Comparison of ENCODE assay signal across 26 mouse cellular contexts in the genomic region with DNA sequence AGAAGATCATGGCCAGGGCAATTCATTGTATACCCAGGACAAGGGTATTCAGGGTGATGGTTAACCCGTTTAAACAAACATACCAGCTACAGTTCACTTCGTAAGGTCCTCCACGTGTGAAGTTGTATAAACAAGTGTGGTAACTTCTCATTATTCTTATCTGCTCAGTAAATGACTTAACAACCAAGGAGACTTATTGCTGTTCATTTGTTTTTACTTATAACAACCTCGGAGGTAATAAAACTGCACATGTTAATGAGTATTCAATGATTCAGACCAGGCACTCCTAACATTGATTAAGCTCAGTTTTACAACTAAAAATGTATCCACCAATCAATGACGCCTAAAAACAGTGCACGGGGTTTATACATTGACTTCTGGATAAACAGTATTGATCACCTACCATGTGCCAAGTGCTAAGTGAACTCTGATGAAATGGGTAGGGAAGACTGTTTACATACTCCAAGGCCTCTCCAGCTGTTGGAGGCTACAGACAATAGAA. TPM values are rescaled to one million over a fixed set of nuclear protein-coding genes. Genes with fewer than 3 reads are reported as not detected.
DNase-seq lines count a peak whose midpoint lies in the region; ATAC-seq and TF ChIP-seq lines count a peak whose summit lies in the region.
"Had no signal": no experiment of that assay in that cellular context is flagged by ENCODE, and none has a peak within 500 bp of the region (broad histone marks: within the 10 kb centered on the region; RNA-seq: fewer than 3 reads in every experiment).

No protein-coding gene starts in this region.

- no peak for TF ChIP-seq POLR2A in liver, adult 2 months (IDR thresholded peaks at IDR 0.05; ENCODE audit: extremely low read depth, insufficient read depth, low read length)

- H3K36me3 ChIP-seq in liver, adult 2 months (ENCODE audit: control insufficient read depth, insufficient read depth, low read length) = no peaks in the 10 kb centered on the region
- H3K36me3 ChIP-seq in liver, embryonic 12.5 days = no peaks in the 10 kb centered on the region
- H3K36me3 ChIP-seq in stomach, embryonic 16.5 days (ENCODE audit: control insufficient read depth, insufficient read depth, low read length) = no peaks in the 10 kb centered on the region
- H3K36me3 ChIP-seq in stomach, postnatal 0 days (ENCODE audit: control insufficient read depth, insufficient read depth, low read length) = no peaks in the 10 kb centered on the region
- H3K36me3 ChIP-seq in intestine, embryonic 15.5 days = no peaks in the 10 kb centered on the region
- no peaks in the 10 kb centered on the region for H3K36me3 ChIP-seq in liver, postnatal 0 days (replicated peaks; ENCODE audit: insufficient read depth, low read length)
- H3K36me3 ChIP-seq: embryonic facial prominence, embryonic 15.5 days; forebrain, embryonic 10.5 days; heart, embryonic 15.5 days; hindbrain, embryonic 13.5 days had no signal

- H3K9me3 ChIP-seq in liver, embryonic 12.5 days (replicated peaks) = no peaks in the 10 kb centered on the region
- no peaks in the 10 kb centered on the region for H3K9me3 ChIP-seq in stomach, embryonic 16.5 days (replicated peaks; ENCODE audit: control insufficient read depth, low read length)
- H3K9me3 ChIP-seq in stomach, postnatal 0 days (ENCODE audit: control insufficient read depth, low read length) = no peaks in the 10 kb centered on the region
- H3K9me3 ChIP-seq in intestine, embryonic 15.5 days = no peaks in the 10 kb centered on the region
- H3K9me3 ChIP-seq in liver, postnatal 0 days (ENCODE audit: low read length) = no peaks in the 10 kb centered on the region
- H3K9me3 ChIP-seq: embryonic facial prominence, embryonic 15.5 days; forebrain, embryonic 10.5 days; heart, embryonic 15.5 days; hindbrain, embryonic 13.5 days had no signal

- peak overlapping the region; percentile 9; the same call in 1 of the 2 replicates for H3K9ac ChIP-seq in liver, adult 2 months (ENCODE audit: low read depth, low read length)
- no peak overlapping the region for H3K9ac ChIP-seq in liver, embryonic 12.5 days
- H3K9ac ChIP-seq in stomach, embryonic 16.5 days (ENCODE audit: low read length) = no peak overlapping the region
- no peak overlapping the region for H3K9ac ChIP-seq in stomach, postnatal 0 days (ENCODE audit: low read length)
- no peak overlapping the region for H3K9ac ChIP-seq in intestine, embryonic 15.5 days
- no peak overlapping the region for H3K9ac ChIP-seq in liver, postnatal 0 days (replicated peaks)
- H3K9ac ChIP-seq: embryonic facial prominence, embryonic 15.5 days; heart, embryonic 15.5 days; hindbrain, embryonic 13.5 days had no signal

- 18% methylated on average over 6 of the region's 6 CpGs for WGBS in liver, adult 2 months
- 59% methylated on average over 6 of the region's 6 CpGs for WGBS in liver, embryonic 12.5 days (ENCODE audit: insufficient replicate concordance)
- 35% methylated on average over 6 of the region's 6 CpGs for WGBS in stomach, embryonic 16.5 days
- WGBS in stomach, postnatal 0 days = 39% methylated on average over 6 of the region's 6 CpGs
- WGBS in intestine, embryonic 15.5 days = 32% methylated on average over 6 of the region's 6 CpGs
- WGBS in liver, postnatal 0 days (ENCODE audit: insufficient replicate concordance) = 50% methylated on average over 6 of the region's 6 CpGs

- H3K79me2 ChIP-seq in liver, adult 2 months (ENCODE audit: control insufficient read depth, insufficient read depth, low read length) = no peaks in the 10 kb centered on the region

- ATAC-seq in liver, embryonic 12.5 days = no peak
- ATAC-seq in stomach, embryonic 16.5 days (ENCODE audit: insufficient read depth, low FRiP score) = peak; percentile 59
- ATAC-seq in stomach, postnatal 0 days (ENCODE audit: low FRiP score, low TSS enrichment) = no peak
- peak; percentile 79 for ATAC-seq in intestine, embryonic 15.5 days
- peak; percentile 94 for ATAC-seq in liver, postnatal 0 days
- no peak for ATAC-seq in activated CD4-positive, CD25-positive, alpha-beta regulatory T cell, adult 4 months
- ATAC-seq: forebrain, embryonic 14.5 days had no signal

- no peak overlapping the region for H3K4me3 ChIP-seq in liver, adult 2 months (ENCODE audit: insufficient read depth, low read depth, low read length)
- no peak overlapping the region for H3K4me3 ChIP-seq in liver, embryonic 12.5 days
- no peak overlapping the region for H3K4me3 ChIP-seq in stomach, embryonic 16.5 days (replicated peaks; ENCODE audit: low read length)
- no peak overlapping the region for H3K4me3 ChIP-seq in stomach, postnatal 0 days (ENCODE audit: low read depth, low read length)
- H3K4me3 ChIP-seq in intestine, embryonic 15.5 days (replicated peaks) = no peak overlapping the region
- no peak overlapping the region for H3K4me3 ChIP-seq in liver, postnatal 0 days (ENCODE audit: low read depth, low read length)
- H3K4me3 ChIP-seq: embryonic facial prominence, embryonic 15.5 days; erythroblast, embryonic 14.5 days; forebrain, embryonic 10.5 days; heart, embryonic 15.5 days; hindbrain, embryonic 13.5 days had no signal

- DNase-seq in liver, adult 2 months (ENCODE audit: extremely low read depth, low read depth, low spot score) = peak; percentile 97
- DNase-seq in stomach, postnatal 0 days (ENCODE audit: low spot score) = no peak
- no peak for DNase-seq in liver, postnatal 0 days
- DNase-seq: adrenal gland, adult 8-10 months; cerebellum, adult 11 months; cerebellum, adult 8-10 months; cerebellum, postnatal 14 days; embryo, embryonic 11 days; gastrocnemius, postnatal 36 days; heart, adult 18-20 months; heart, postnatal 14 days had no signal

- TF ChIP-seq CTCF in liver, adult 2 months (IDR thresholded peaks at IDR 0.05; ENCODE audit: low read depth, low read length) = no peak
- no peak for TF ChIP-seq CTCF in stomach, postnatal 0 days (IDR thresholded peaks at IDR 0.05; ENCODE audit: low read depth)
- TF ChIP-seq CTCF in liver, postnatal 0 days (IDR thresholded peaks at IDR 0.05; ENCODE audit: low read depth) = no peak

- no peak overlapping the region for H3K4me2 ChIP-seq in liver, embryonic 12.5 days
- no peak overlapping the region for H3K4me2 ChIP-seq in stomach, embryonic 16.5 days (ENCODE audit: low read depth, low read length)
- H3K4me2 ChIP-seq in stomach, postnatal 0 days (replicated peaks; ENCODE audit: low read depth) = no peak overlapping the region
- no peak overlapping the region for H3K4me2 ChIP-seq in intestine, embryonic 15.5 days (replicated peaks)
- peak overlapping the region; percentile 49 for H3K4me2 ChIP-seq in liver, postnatal 0 days (ENCODE audit: low read depth, low read length)
- H3K4me2 ChIP-seq: embryonic facial prominence, embryonic 15.5 days; heart, embryonic 11.5 days; heart, embryonic 15.5 days; hindbrain, embryonic 13.5 days had no signal

- H3K27ac ChIP-seq in liver, adult 2 months (replicated peaks; ENCODE audit: insufficient read depth, low read depth, low read length) = peak overlapping the region; percentile 32
- H3K27ac ChIP-seq in liver, embryonic 12.5 days = no peak overlapping the region
- H3K27ac ChIP-seq in stomach, embryonic 16.5 days (ENCODE audit: low read length) = no peak overlapping the region
- no peak overlapping the region for H3K27ac ChIP-seq in stomach, postnatal 0 days (replicated peaks)
- H3K27ac ChIP-seq in intestine, embryonic 15.5 days = no peak overlapping the region
- peak overlapping the region; percentile 66 for H3K27ac ChIP-seq in liver, postnatal 0 days (ENCODE audit: low read depth)
- H3K27ac ChIP-seq: embryonic facial prominence, embryonic 15.5 days; forebrain, embryonic 10.5 days; heart, embryonic 15.5 days; hindbrain, embryonic 13.5 days had no signal

- peaks cover 9% of the 10 kb centered on the region; the same call in 1 of the 2 replicates for H3K4me1 ChIP-seq in liver, adult 2 months (ENCODE audit: control insufficient read depth, insufficient read depth, low read length)
- H3K4me1 ChIP-seq in liver, embryonic 12.5 days = peaks cover 11% of the 10 kb centered on the region
- peaks cover 13% of the 10 kb centered on the region for H3K4me1 ChIP-seq in stomach, embryonic 16.5 days (ENCODE audit: control insufficient read depth, insufficient read depth, low read length)
- no peaks in the 10 kb centered on the region for H3K4me1 ChIP-seq in stomach, postnatal 0 days (replicated peaks; ENCODE audit: control insufficient read depth, insufficient read depth)
- peaks cover 4% of the 10 kb centered on the region; the same call in 1 of the 2 replicates for H3K4me1 ChIP-seq in intestine, embryonic 15.5 days (replicated peaks)
- peaks cover 4% of the 10 kb centered on the region; the same call in 1 of the 2 replicates for H3K4me1 ChIP-seq in liver, postnatal 0 days (ENCODE audit: insufficient read depth)
- H3K4me1 ChIP-seq: forebrain, embryonic 10.5 days; heart, embryonic 15.5 days; hindbrain, embryonic 13.5 days had no signal

- no peaks in the 10 kb centered on the region for H3K27me3 ChIP-seq in liver, adult 2 months (ENCODE audit: control insufficient read depth, insufficient read depth, low read length)
- H3K27me3 ChIP-seq in liver, embryonic 12.5 days (replicated peaks) = no peaks in the 10 kb centered on the region
- H3K27me3 ChIP-seq in stomach, embryonic 16.5 days (ENCODE audit: control insufficient read depth, insufficient read depth, low read length) = no peaks in the 10 kb centered on the region
- H3K27me3 ChIP-seq in stomach, postnatal 0 days (ENCODE audit: control insufficient read depth, insufficient read depth, low read length) = no peaks in the 10 kb centered on the region
- H3K27me3 ChIP-seq in intestine, embryonic 15.5 days (replicated peaks) = no peaks in the 10 kb centered on the region
- H3K27me3 ChIP-seq in liver, postnatal 0 days (ENCODE audit: insufficient read depth, low read length) = no peaks in the 10 kb centered on the region
- H3K27me3 ChIP-seq: CH12.LX; embryonic facial prominence, embryonic 15.5 days; heart, embryonic 15.5 days; hindbrain, embryonic 13.5 days had no signal

- TF ChIP-seq EP300 in stomach, postnatal 0 days (optimal IDR thresholded peaks at IDR 0.05) = no peak
- peak; percentile 63 for TF ChIP-seq EP300 in liver, postnatal 0 days (IDR thresholded peaks at IDR 0.05; ENCODE audit: low read depth)

RNA-seq across cellular contexts. Expression of a gene that starts 17.3 kb away (rescaled TPM):
- total RNA-seq in liver, adult 2 months (2014; rRNA removed) = 32.5 and 37.4 TPM in 2 replicates
- polyA plus RNA-seq in liver, adult 2 months (2012; rRNA removed) = 5.7 and 9.7 TPM in 2 replicates
- polyA plus RNA-seq in liver, embryonic 12.5 days (2016; fragmentation: Nextera tagmentation; extraction: Ambion mirVana) = 33.3 and 34.1 TPM in 2 replicates
- 42.7 and 49.0 TPM in 2 replicates for polyA plus RNA-seq in stomach, embryonic 16.5 days (2015; fragmentation: Nextera tagmentation; extraction: Ambion mirVana)
- polyA plus RNA-seq in stomach, postnatal 0 days (2015; fragmentation: Nextera tagmentation; extraction: Ambion mirVana) = 30.0 and 30.4 TPM in 2 replicates
- polyA plus RNA-seq in intestine, embryonic 15.5 days (2015; fragmentation: Nextera tagmentation; extraction: Ambion mirVana) = 56.2 and 68.8 TPM in 2 replicates
- polyA plus RNA-seq in liver, postnatal 0 days (2015; fragmentation: Nextera tagmentation; extraction: Ambion mirVana) = 13.4 and 13.9 TPM in 2 replicates
- polyA plus RNA-seq in activated CD4-positive, CD25-positive, alpha-beta regulatory T cell, adult 4 months (2017; shearing (Covaris generic)) = 10 to 100 TPM; 65.7 to 77.4 TPM

RNA-seq across cellular contexts. Expression of a gene that starts 53.6 kb away (rescaled TPM):
- not detected in 2 replicates for total RNA-seq in liver, adult 2 months (2014; rRNA removed)
- not detected in 2 replicates for polyA plus RNA-seq in liver, adult 2 months (2012; rRNA removed)
- polyA plus RNA-seq in liver, embryonic 12.5 days (2016; fragmentation: Nextera tagmentation; extraction: Ambion mirVana) = 4.6 and 6.9 TPM in 2 replicates
- 12.3 and 15.0 TPM in 2 replicates for polyA plus RNA-seq in stomach, embryonic 16.5 days (2015; fragmentation: Nextera tagmentation; extraction: Ambion mirVana)
- 5.7 and 7.0 TPM in 2 replicates for polyA plus RNA-seq in stomach, postnatal 0 days (2015; fragmentation: Nextera tagmentation; extraction: Ambion mirVana)
- polyA plus RNA-seq in intestine, embryonic 15.5 days (2015; fragmentation: Nextera tagmentation; extraction: Ambion mirVana) = 10.2 and 11.2 TPM in 2 replicates
- 1.8 and 1.9 TPM in 2 replicates for polyA plus RNA-seq in liver, postnatal 0 days (2015; fragmentation: Nextera tagmentation; extraction: Ambion mirVana)
- polyA plus RNA-seq in activated CD4-positive, CD25-positive, alpha-beta regulatory T cell, adult 4 months (2017; shearing (Covaris generic)) = 10 to 100 TPM; 10.8 to 21.0 TPM
- total RNA-seq: CH12.LX; common myeloid progenitor, adult 5-6 weeks; hematopoietic stem cell, adult 5-6 weeks had no signal
- polyA plus RNA-seq: brain, embryonic 14.5 days; erythroblast, embryonic 14.5 days had no signal

Comparison
In these comparisons a context has a peak if more than half of its experiments do, and no peak if none do; other contexts are left out.
1. H3K27ac ChIP-seq: peak in liver, adult 2 months (single experiment) and liver, postnatal 0 days (single experiment); none in liver, embryonic 12.5 days (single experiment), stomach, embryonic 16.5 days (single experiment), stomach, postnatal 0 days (single experiment) and intestine, embryonic 15.5 days (single experiment).
2. ATAC-seq: peak in stomach, embryonic 16.5 days (single experiment), intestine, embryonic 15.5 days (single experiment) and liver, postnatal 0 days (single experiment); none in liver, embryonic 12.5 days (single experiment), stomach, postnatal 0 days (single experiment) and activated CD4-positive, CD25-positive, alpha-beta regulatory T cell, adult 4 months (single experiment).